Mouse (Mus musculus) C2C12 (cell line): ENCODE data around the gene Atrn. TPM values are rescaled to one million over a fixed set of nuclear protein-coding genes. Genes with fewer than 3 reads are reported as not detected.
A peak's percentile ranks its signal among the peaks of the same experiment; 100 is the strongest.

Source experiments
- H3K27me3 ChIP-seq: one replicate; pipeline ENCODE4 v1.6.1; 2011; ENCODE audit not compliant: control insufficient read depth, insufficient read depth, insufficient read length
- H3K36me3 ChIP-seq: one replicate; pipeline ENCODE4 v1.6.1; 2011; ENCODE audit not compliant: control insufficient read depth, insufficient read depth
- H3K4me3 ChIP-seq: one replicate; pipeline ENCODE4 v1.5.1; 2011; ENCODE audit warnings: mild to moderate bottlenecking, control low read depth; ENCODE audit not compliant: poor library complexity, insufficient read depth, severe bottlenecking
- H3K79me2 ChIP-seq: one replicate; pipeline ENCODE4 v1.6.1; 2011; ENCODE audit not compliant: control insufficient read depth, insufficient read depth
- H3K79me3 ChIP-seq: one replicate; pipeline ENCODE4 v1.6.1; 2011; ENCODE audit warnings: low read depth, control low read depth
- H3ac ChIP-seq: one replicate; pipeline ENCODE3; 2011; ENCODE audit warnings: low read depth; ENCODE audit not compliant: control insufficient read depth, insufficient read length
- CEBPB ChIP-seq: IDR thresholded peaks from one replicate; pipeline ENCODE4 v1.6.1; 2011; ENCODE audit warnings: low read depth, mild to moderate bottlenecking, control low read depth, moderate library complexity
- CTCF ChIP-seq: IDR thresholded peaks from one replicate; pipeline ENCODE4 v1.5.1; 2011; ENCODE audit not compliant: control insufficient read depth, insufficient read depth, insufficient read length
- FOSL1 ChIP-seq: IDR thresholded peaks from one replicate; pipeline ENCODE4 v1.8.0; 2011; ENCODE audit warnings: mild to moderate bottlenecking, low read length; ENCODE audit not compliant: poor library complexity, insufficient read depth, severe bottlenecking
- MAX ChIP-seq: IDR thresholded peaks from one replicate; pipeline ENCODE4 v1.6.1; 2011; ENCODE audit warnings: mild to moderate bottlenecking, control low read depth
- MYOD1 ChIP-seq: IDR thresholded peaks from one replicate; pipeline ENCODE4 v1.6.1; 2011; ENCODE audit warnings: low read depth; ENCODE audit not compliant: control insufficient read depth, insufficient read length
- MYOG ChIP-seq: IDR thresholded peaks from one replicate; pipeline ENCODE4 v1.6.1; 2011; ENCODE audit not compliant: control insufficient read depth, insufficient read length; ENCODE audit errors: extremely low read depth
- USF1 ChIP-seq: IDR thresholded peaks from one replicate; pipeline ENCODE4 v1.6.1; 2011; ENCODE audit warnings: low read depth, mild to moderate bottlenecking, control low read depth, moderate library complexity
- long read RNA-seq, 2 experiments: library from polyadenylated mRNA; unstranded; transcript quantifications; one replicate each; pipeline ENCODE4 v2.0.0; 2019 to 2020
- polyA plus RNA-seq: library from polyadenylated mRNA; unstranded; fragments of >200 nt; fragmentation: generic; extraction: Trizol; gene quantifications from one replicate; pipeline ENCODE4 v1.2.1, GENCODE M21; 2012; ENCODE audit warnings: missing spikeins

The Atrn gene
- polyA plus RNA-seq = 5.6 TPM
- long read RNA-seq, experiment 1, full-length matches to known transcripts = 1 of 6 reads
- long read RNA-seq, experiment 1, partial matches to known transcripts = 0 of 6 reads
- long read RNA-seq, experiment 1, other reads (novel, unspliced or antisense) = 5 of 6 reads
- long read RNA-seq, experiment 2, partial matches to known transcripts = 0 of 4 reads
- long read RNA-seq, experiment 2, other reads (novel, unspliced or antisense) = 4 of 4 reads

DNA sequence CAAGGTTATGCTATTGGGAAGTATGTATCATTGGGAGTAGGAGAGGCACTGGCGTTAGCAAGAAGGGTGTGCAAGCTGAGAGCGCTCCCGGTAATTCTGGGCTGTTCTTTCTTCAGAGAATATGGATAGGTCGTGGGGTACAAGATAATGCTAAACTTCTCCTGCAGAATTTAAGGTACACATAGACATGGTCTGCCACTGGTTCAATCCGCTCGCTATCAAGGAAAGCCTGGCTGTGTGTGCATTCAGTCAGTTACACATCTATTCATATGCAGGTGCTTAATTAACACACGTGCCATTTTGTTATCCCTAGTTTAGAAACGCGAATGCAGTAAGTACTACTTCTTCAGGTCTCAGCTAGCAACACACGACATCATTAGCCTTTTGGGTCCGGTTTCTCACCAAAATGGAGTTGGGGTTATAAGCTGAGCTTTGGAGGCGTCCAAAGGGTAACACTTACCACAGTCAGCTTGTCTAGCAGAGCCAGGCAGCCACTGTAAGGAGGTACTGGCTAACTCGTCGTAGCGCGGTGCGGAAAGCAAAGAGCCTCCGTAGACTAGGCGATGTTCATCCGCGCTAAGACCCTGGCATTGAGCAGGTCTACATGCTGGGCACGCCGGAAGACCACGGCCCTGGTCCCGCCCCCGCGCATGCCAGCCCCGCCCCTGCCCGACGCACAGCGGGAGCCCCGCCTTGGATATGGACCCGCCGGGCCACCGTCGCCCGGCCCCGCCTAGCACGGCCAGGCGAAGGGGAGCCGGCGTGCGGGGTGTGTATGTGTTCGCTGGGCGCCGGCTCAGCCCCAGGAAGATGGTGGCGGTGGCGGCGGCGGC is at the start of gene Atrn, which contains the start of gene 4930402H24Rik:
TSS of gene Atrn (plus strand) at position 745 of the 833 bp plus-strand sequence.
TSS of gene 4930402H24Rik (minus strand) at position 656 of the 833 bp plus-strand sequence.
- peaks cover 20% of the 10 kb centered on the region for H3K79me3 ChIP-seq
- peak within 1 kb of the TSS; percentile 98 for H3ac ChIP-seq
- no peaks in the 10 kb centered on the region for H3K27me3 ChIP-seq
- H3K4me3 ChIP-seq = peak within 1 kb of the TSS; percentile 81
- no peaks in the 10 kb centered on the region for H3K36me3 ChIP-seq
- peaks cover 45% of the 10 kb centered on the region for H3K79me2 ChIP-seq
- no peak for TF ChIP-seq FOSL1
- TF ChIP-seq MAX = peak; percentile 56

DNA sequence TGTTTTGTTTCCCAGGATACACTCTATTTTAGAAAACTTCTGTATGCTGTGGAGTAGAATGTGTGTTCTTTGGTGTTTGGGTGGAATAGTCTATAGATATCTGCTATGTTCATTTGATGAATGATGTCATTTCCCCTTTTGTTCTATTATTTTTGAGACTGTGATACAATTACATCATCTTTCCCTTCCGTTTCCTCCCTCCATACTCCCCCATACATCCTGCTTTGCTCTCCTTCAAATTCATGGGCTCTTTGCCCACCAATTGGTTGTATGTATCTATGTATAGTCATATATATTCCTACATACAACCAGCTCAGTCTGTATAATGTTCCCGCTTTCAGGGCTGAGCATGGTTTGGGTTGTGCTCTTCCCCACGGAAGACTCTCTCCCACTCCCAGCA is 44.2 kb upstream of the Atrn start:
- TF ChIP-seq MYOD1 = no peak
- no peak for TF ChIP-seq MAX
- TF ChIP-seq USF1 = no peak
- no peak for TF ChIP-seq CTCF
- no peak for TF ChIP-seq FOSL1
- no peak for TF ChIP-seq MYOG
- no peak for TF ChIP-seq CEBPB
- no peak overlapping the region for H3K4me3 ChIP-seq
- no peaks in the 10 kb centered on the region for H3K79me2 ChIP-seq
- H3K27me3 ChIP-seq = no peaks in the 10 kb centered on the region
- no peaks in the 10 kb centered on the region for H3K79me3 ChIP-seq
- no peak overlapping the region for H3ac ChIP-seq
- H3K36me3 ChIP-seq = no peaks in the 10 kb centered on the region

DNA sequence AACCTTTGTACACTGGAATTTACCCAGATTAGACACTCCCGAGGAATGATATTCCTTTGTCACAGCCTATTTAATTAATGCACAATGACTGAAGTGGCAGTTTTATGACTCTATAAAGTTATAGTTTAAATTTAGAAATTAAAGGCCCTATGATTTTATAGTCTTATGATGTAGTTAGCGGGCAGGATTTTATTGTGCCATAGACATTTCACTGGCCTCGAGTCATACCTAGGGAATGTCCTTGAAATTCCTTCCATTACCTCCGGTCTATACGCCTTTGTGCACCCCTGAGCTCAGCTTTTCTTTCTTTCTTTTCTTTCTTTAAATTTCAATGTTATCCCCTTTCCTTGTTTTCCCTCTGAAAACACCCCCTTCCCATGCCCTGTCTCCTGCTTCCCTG is 35.4 kb upstream of the Atrn start:
- H3K4me3 ChIP-seq = no peak overlapping the region
- no peaks in the 10 kb centered on the region for H3K79me3 ChIP-seq
- H3K36me3 ChIP-seq = no peaks in the 10 kb centered on the region
- H3K27me3 ChIP-seq = no peaks in the 10 kb centered on the region
- H3K79me2 ChIP-seq = no peaks in the 10 kb centered on the region
- no peak overlapping the region for H3ac ChIP-seq
- no peak for TF ChIP-seq MYOG
- no peak for TF ChIP-seq MYOD1
- no peak for TF ChIP-seq CTCF
- TF ChIP-seq MAX = no peak
- TF ChIP-seq USF1 = no peak
- TF ChIP-seq CEBPB = no peak
- no peak for TF ChIP-seq FOSL1

DNA sequence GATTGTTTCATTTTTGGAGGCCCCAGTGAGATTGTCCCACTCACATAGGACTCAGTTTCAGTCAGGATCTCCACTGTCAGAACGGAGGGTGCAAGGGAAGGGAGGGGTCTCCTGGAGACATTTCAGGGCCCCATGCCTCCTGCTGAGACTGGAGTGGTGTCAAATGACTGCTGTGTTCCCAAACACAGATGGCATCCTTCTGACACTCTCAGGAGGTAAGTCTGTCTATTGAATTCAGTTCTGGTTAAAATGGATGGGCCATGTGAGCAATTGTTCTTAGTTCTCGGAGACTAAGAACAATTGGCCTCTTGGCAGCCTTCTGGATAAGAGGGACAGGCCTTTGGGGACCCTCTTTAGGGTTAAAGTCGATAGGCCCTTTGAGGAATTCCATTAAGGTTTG is 28.9 kb upstream of the Atrn start:
- H3K4me3 ChIP-seq = no peak overlapping the region
- no peak overlapping the region for H3ac ChIP-seq
- TF ChIP-seq CEBPB = no peak
- no peak for TF ChIP-seq MYOG
- TF ChIP-seq FOSL1 = no peak
- TF ChIP-seq CTCF = no peak
- no peak for TF ChIP-seq MYOD1
- no peak for TF ChIP-seq MAX

DNA sequence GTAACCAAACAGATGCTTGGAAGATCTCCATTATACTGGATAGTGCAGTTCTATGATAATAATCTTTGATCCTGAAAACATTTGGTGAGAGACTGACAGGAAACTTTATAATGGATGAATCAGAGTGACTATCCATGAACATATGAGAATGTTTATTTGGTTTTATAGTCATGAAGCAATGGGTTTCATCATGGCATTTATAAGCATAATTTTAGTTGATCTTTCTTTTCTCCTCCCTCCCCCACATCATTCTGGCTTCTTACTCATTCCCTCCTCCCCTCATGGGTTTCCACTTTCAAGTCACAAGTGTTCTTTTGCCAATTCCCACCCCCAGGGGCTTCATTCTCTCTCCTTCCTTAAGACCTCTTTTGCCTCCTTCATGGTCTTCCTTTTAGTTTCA is 19.3 kb upstream of the Atrn start:
- Histone ChIP-seq H3K27me3 (no peaks in the 10 kb centered on the region), H3K4me3 (no peak overlapping the region), H3K36me3 (no peaks in the 10 kb centered on the region), H3ac (no peak overlapping the region), H3K79me3 (no peaks in the 10 kb centered on the region), H3K79me2 (no peaks in the 10 kb centered on the region)
- no peak for TF ChIP-seq FOSL1
- TF ChIP-seq CEBPB = peak; percentile 63

More for the DNA sequence above, 28.9 kb upstream of the Atrn start:
- Histone ChIP-seq H3K36me3 (no peaks in the 10 kb centered on the region), H3K27me3 (no peaks in the 10 kb centered on the region), H3K79me2 (no peaks in the 10 kb centered on the region), H3K79me3 (no peaks in the 10 kb centered on the region)

DNA sequence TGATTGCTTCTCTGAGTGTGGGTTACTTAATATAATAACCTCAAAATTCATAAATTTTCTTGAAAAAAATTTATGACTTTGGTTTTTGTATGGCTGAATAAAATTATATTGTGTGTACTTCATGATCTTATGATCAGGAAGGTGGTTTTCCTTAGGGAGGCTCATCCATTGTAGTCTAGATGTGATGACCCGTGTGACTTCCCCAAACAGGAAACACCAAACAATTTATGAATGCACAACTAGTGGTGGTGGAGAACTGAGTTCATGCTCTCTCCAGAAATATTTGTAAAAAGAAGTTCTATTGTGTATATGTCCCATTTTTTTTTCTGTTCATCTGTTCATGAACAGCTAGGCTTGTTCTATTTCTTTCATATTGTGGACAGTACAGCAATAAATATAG is 18.8 kb upstream of the Atrn start:
- no peak overlapping the region for H3ac ChIP-seq
- no peaks in the 10 kb centered on the region for H3K79me2 ChIP-seq
- no peak overlapping the region for H3K4me3 ChIP-seq
- no peaks in the 10 kb centered on the region for H3K27me3 ChIP-seq
- H3K36me3 ChIP-seq = no peaks in the 10 kb centered on the region
- H3K79me3 ChIP-seq = no peaks in the 10 kb centered on the region
- TF ChIP-seq MYOG (no peak), CEBPB (no peak), MYOD1 (no peak), CTCF (no peak), USF1 (no peak), MAX (no peak), FOSL1 (no peak)
